Mouse (Mus musculus) adrenal gland, adult 2 months (tissue): ENCODE results near the gene Spata2. TPM values are rescaled to one million over a fixed set of nuclear protein-coding genes. Genes with fewer than 3 reads are reported as not detected.

Experiments used
- DNase-seq: peaks from one replicate; pipeline ENCODE4 v3.0.0; 2021
- polyA plus RNA-seq: library from polyadenylated mRNA; depleted of rRNA; stranded (reverse); fragments of >200 nt; gene quantifications from 2 replicates; pipeline ENCODE4 v1.2.3, GENCODE M21; 2012
- total RNA-seq, 2 experiments: library from RNA; stranded (reverse); gene quantifications; 2 replicates each; pipeline ENCODE4 v1.2.3; 2021

The Spata2 gene
- total and polyA plus RNA-seq, 3 experiments: 30.8 to 35.1 (median 33.1) TPM

- DNase-seq: no peak
Measured at GRCm38 (mm10) chr2:167482681-167483080, 10.0 kb downstream of the Spata2 start.

- DNase-seq: no peak
Measured at GRCm38 (mm10) chr2:167479501-167479900, 13.2 kb downstream of the Spata2 start.

GRCm38 (mm10) chr2:167478128-167478527 is 14.6 kb downstream of the Spata2 start:
- DNase-seq: no peak

DNA sequence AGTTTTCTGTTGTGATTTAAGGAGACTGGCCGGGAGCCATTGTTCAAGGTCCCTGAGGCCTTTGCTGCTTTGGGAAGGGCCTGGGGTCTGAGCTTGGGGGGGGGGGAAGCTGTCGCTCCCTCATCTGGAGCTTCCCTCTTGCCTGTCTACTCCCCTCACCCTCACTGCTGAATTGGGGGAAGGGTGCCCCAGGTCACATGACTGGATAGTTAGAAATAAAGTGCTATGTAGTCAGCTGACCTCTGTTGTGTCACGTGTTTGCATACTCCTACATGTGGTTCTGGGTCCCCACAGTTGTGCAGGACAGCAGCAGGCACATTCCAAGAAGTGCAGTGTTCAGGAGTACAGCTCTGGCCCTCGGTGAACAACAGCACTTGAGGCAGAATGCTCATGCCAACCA is 15.9 kb downstream of the Spata2 start:
- no peak for DNase-seq

- peak; percentile 64 for DNase-seq
Measured at GRCm38 (mm10) chr2:167476200-167476688, 16.4 kb downstream of the Spata2 start.

GRCm38 (mm10) chr2:167475596-167475995 is 17.1 kb downstream of the Spata2 start:
- DNase-seq: no peak

GRCm38 (mm10) chr2:167474218-167474617 is 18.5 kb downstream of the Spata2 start:
- no peak for DNase-seq

GRCm38 (mm10) chr2:167471585-167471984 is 21.1 kb downstream of the Spata2 start:
- DNase-seq: no peak

GRCm38 (mm10) chr2:167470611-167471010 is 22.1 kb downstream of the Spata2 start:
- no peak for DNase-seq

DNA sequence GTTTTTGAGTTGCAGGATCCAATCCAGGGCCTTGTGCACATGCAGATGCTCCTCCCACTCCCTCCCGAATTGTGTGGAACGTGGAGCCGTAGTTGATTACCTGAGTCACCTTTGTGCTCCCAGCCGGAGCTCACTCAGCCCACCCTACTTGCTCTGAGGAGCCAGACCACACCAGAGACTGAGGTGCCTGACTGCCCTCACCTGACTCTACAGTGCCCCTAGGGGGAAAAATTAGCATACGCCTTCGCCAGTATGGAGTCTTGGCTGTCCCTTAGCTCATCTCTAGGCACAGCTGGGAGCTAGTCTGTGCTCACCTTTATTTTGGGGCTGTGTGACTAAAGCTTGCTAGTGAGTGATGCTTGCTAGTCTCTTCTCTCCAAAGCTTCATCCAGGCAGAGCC is 24.2 kb downstream of the Spata2 start:
- no peak for DNase-seq

DNA sequence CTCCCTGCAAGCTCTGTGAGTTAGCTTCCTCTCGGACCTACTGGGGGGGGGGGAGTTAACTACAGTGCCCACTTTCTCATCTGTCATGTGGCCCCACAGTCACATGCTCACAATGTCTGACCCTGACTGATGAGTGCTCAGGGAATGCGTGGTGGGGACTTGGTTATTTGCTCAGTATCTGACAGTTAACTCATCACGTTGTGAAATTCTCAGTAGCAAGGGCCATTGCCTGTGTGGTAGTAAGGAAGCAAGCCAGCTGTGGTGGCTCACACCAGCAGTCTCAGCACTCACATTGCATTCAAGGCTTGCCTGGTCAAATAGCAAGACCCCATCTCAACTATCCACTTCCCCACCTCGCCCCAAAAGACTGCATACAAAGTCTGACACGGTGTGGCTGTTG is 25.5 kb downstream of the Spata2 start:
- DNase-seq: no peak

- no peak for DNase-seq
Measured at GRCm38 (mm10) chr2:167465951-167466350, 26.7 kb downstream of the Spata2 start.

DNA sequence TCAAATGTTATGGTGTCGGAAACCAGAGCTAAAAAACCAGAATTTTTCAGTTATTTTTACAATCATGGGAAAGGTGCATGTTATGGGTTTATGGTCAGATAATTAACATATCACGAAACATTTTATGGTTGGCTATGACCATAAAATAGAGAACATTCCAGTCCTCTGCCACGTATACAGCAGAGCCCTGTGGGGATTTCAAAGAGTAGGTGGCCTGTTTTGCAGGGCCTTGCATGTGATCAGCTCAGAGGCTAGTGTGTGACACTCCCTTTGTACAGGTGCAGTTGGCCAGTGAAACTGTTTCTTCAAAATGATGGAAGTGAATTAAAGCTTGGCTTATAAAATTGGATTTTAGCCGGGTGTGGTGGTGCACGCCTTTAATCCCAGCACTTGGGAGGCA is 28.9 kb downstream of the Spata2 start:
- no peak for DNase-seq

DNA sequence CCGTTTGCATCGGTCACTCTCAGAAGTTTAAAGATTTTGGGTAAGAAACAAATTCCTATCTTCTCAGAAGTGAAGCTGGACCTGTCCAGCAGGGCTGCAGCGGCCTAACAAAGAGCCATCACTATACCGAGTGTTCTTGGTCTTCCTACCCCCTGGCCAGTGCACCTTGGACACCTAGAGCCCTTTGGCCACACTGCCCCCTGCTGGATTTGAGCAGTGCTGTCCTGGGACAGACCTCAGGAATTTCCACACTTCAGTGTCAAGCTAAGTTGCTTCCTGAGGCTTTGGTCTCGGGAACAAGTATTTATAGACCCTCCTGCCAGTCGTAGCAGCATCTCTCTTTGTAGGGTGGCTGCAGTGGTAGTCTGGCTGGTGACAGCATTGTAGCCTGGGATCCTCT is 29.7 kb downstream of the Spata2 start:
- DNase-seq: peak; percentile 76

GRCm38 (mm10) chr2:167459071-167459865 is 33.4 kb downstream of the Spata2 start:
- no peak for DNase-seq

GRCm38 (mm10) chr2:167458548-167458947 is 34.1 kb downstream of the Spata2 start:
- DNase-seq: no peak

- DNase-seq: no peak
Measured at GRCm38 (mm10) chr2:167457213-167457612, 35.5 kb downstream of the Spata2 start.

DNA sequence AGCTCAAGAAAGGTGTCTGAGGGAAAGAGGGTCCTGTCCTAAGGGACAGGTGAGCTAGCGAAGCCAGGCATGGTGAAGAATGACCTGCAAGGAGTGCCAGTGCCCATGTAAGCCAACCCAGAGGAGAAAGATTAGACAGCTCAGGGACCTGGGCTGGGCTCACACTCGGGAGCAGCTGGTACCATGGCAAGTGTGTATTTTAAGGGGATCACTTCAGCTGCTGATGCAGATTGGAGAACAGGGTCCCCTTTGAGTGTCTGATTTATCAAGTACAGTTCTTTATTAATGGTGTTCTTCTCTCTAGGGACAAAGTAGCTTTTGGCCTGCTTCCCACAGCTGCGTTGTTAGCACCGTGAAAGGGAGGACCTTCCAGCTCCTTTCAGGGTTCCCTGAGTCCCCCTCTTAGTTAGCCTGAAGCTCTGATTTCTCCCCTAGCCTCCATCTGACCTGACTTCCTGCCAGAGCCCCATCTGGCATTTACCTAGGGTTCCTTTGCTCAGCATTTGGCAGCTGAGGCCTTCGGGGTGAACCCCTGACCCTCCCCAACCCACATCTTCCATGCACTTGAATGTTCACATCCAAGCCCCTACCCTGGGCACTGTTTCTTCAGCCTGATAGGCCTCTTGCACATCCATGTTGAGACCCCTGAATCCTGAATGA is 36.2 kb downstream of the Spata2 start:
- DNase-seq: no peak

DNA sequence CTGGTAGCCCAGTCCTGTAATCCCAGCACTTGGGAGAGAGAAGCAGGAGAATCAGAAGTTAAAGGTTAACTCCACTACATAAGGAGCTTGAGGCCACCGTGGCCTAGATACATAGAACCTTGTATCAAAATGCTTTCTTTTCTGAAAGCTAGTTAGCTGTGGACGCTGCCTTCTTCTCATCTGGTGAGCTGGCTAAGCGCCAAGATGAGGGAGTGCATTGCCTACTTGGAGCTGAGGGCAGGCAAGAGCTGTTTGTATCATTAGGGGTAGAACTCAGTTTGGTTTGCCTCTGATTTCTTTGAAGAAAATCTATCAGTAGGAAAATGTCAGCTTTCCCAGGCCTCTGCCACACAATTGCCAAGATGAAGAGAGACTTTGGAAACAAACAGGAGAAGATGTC is 38.9 kb downstream of the Spata2 start:
- DNase-seq: no peak

DNA sequence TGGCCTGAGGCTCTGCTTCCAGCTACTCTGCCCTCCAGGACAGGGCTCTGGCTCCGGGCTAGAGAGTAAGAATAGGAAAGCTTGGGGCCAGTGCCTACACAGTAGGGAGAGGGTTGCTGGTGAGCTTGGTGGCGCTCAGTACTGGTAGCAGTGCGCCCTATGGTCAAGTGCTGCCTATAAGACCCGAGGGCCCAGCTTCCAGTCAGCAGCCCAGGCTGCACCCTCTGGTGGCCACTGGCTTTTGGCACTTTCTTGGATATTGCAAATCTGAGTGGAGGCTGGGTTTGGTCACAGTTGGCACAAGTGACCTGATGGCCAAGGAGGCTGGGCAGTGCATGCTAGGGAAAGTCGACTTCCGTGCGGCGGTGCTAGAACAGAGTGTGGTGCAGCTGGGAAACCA is 42.0 kb downstream of the Spata2 start:
- no peak for DNase-seq

DNA sequence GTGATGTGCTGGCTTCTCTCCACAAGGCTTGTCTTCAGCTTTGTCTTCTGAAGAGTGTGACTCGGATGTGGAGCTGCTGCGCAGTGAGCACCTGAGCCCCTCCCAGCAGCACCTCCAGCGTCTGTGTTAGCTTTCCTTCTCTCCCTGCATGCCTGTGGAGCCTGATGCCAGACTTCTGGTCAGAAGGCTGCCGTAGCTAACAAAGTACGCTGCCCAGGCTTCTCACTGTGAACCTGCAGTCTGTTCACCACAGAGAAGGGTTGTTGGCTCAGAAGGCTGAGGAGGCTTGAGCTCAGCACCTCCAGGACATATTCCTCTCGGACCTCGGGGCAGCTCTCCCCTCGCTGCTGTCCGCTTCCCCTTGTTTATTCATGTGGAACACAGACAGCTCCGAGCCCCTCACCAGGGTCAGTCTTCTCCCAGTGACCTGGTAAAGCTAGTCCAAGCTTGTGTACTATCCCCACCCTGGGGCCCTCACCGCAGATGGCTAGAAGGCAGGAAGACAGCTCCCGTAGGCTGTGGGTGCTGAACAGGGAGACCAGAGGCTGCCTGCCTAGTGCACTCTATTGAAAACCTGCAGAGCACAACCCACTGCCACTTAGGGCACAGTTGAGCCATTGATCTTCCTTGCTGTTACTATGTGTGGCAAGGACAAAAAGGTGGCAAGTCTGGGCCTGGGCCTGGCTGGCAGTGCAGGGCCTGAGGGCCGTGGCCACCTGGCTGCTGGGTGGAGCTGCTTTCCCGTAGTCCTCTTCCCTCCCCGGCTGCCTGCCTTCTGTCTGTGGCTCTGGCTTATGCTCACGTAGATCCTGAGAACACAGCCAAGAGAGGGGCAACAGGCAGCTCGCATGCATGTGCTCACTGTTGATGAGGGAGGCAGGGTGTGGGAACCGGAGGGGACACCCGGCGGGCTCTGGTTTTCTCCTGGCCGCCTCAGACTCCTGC is 43.1 kb downstream of the Spata2 start:
- no peak for DNase-seq

DNA sequence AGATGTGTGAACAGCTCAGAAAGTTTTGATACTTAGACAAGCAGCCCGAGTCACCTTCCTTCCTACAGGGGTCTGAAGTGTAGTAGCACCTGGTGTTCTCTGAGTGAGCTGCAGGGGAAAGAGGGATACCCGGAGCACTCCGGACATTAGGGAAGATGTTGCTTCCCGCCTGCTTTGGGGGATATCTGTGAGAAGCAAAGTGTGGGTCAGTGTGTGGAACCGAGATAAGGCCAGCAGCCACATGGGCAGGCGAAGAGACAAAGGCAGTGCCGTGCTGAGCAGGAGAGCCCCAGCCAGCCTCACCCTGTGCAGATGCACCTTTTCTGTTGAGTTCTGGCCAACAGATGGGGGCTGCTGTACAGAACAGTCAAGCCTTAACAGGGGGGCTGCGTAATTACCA is 45.1 kb downstream of the Spata2 start:
- no peak for DNase-seq
